Mouse (Mus musculus) MEL (cell line): ENCODE data around the gene Zbtb1. TPM values are rescaled to one million over a fixed set of nuclear protein-coding genes. Genes with fewer than 3 reads are reported as not detected.

ENCODE experiments used
- DNase-seq: peaks from one replicate; pipeline ENCODE4 v3.0.0; 2011; ENCODE audit warnings: low read depth, low spot score
- H3K27ac ChIP-seq: 2 replicates; pipeline ENCODE4 v1.5.1; 2012; ENCODE audit warnings: low read depth, mild to moderate bottlenecking, control low read depth, low read length, moderate library complexity; ENCODE audit not compliant: control insufficient read depth
- H3K27me3 ChIP-seq, 2 experiments: fragments of 150-350 bp in 1 of 2; sonication (generic) in 1 of 2; 2 replicates each; pipeline ENCODE4 v1.6.1; 2012; ENCODE audit warnings: low read length in 2 of 2, mild to moderate bottlenecking in 2 of 2, improper control_type of control experiment in 1 of 2, moderate library complexity in 1 of 2; ENCODE audit not compliant: insufficient read depth in 2 of 2, control insufficient read depth in 1 of 2
- H3K36me3 ChIP-seq, 2 experiments: 2 replicates each; pipeline ENCODE4 v1.6.1; 2012 to 2014; ENCODE audit warnings: low read length in 2 of 2, improper control_type of control experiment in 1 of 2, inconsistent platforms in 1 of 2, mild to moderate bottlenecking in 1 of 2; ENCODE audit not compliant: insufficient read depth in 2 of 2, control insufficient read depth in 1 of 2
- H3K4me1 ChIP-seq, 2 experiments: fragments of 150-350 bp in 1 of 2; sonication (generic) in 1 of 2; 2 replicates each; pipeline ENCODE4 v1.6.1; 2012; ENCODE audit warnings: low read length in 2 of 2, improper control_type of control experiment in 1 of 2, mild to moderate bottlenecking in 1 of 2; ENCODE audit not compliant: insufficient read depth in 2 of 2, control insufficient read depth in 1 of 2
- H3K4me3 ChIP-seq, 2 experiments: fragments of 150-350 bp in 1 of 2; sonication (generic) in 1 of 2; 2 replicates each; pipeline ENCODE4 v1.5.1; 2012; ENCODE audit warnings: low read depth in 2 of 2, low read length in 2 of 2, mild to moderate bottlenecking in 2 of 2, moderate library complexity in 2 of 2, control low read depth in 1 of 2, improper control_type of control experiment in 1 of 2; ENCODE audit not compliant: control insufficient read depth in 1 of 2, insufficient read depth in 1 of 2
- H3K79me2 ChIP-seq: 2 replicates; pipeline ENCODE4 v1.6.1; 2012; ENCODE audit warnings: mild to moderate bottlenecking, low read length, moderate library complexity; ENCODE audit not compliant: control insufficient read depth, poor library complexity, insufficient read depth
- H3K9ac ChIP-seq: 2 replicates; pipeline ENCODE4 v1.6.1; 2012; ENCODE audit warnings: low read depth, mild to moderate bottlenecking, control low read depth, low read length, moderate library complexity; ENCODE audit not compliant: control insufficient read depth, poor library complexity, severe bottlenecking
- H3K9me3 ChIP-seq: fragments of 150-350 bp; sonication (generic); replicated peaks from 2 replicates; pipeline ENCODE4 v1.6.1; 2012; ENCODE audit warnings: mild to moderate bottlenecking, low read length, improper control_type of control experiment, moderate library complexity; ENCODE audit not compliant: insufficient read depth
- CHD1 ChIP-seq: IDR thresholded peaks from 2 replicates; pipeline ENCODE4 v1.6.1; 2012; ENCODE audit warnings: low read depth, mild to moderate bottlenecking, inconsistent platforms, low read length, improper control_type of control experiment
- ETS1 ChIP-seq: IDR thresholded peaks from 2 replicates; pipeline ENCODE4 v1.6.1; 2012; ENCODE audit warnings: low read depth, mild to moderate bottlenecking, inconsistent platforms, low read length, improper control_type of control experiment, moderate library complexity
- GABPA ChIP-seq: IDR thresholded peaks from 2 replicates; pipeline ENCODE4 v1.6.1; 2012; ENCODE audit warnings: low read depth, mild to moderate bottlenecking, inconsistent platforms, low read length, improper control_type of control experiment, moderate library complexity
- GATA1 ChIP-seq: IDR thresholded peaks from 2 replicates; pipeline ENCODE4 v1.6.1; 2011; ENCODE audit warnings: low read depth, low read length, improper control_type of control experiment
- HCFC1 ChIP-seq: IDR thresholded peaks from 2 replicates; pipeline ENCODE4 v1.6.1; 2012; ENCODE audit warnings: low read depth, mild to moderate bottlenecking, inconsistent platforms, low read length, improper control_type of control experiment, moderate library complexity
- JUND ChIP-seq: IDR thresholded peaks from 2 replicates; pipeline ENCODE4 v1.6.1; 2011; ENCODE audit warnings: low read depth, mild to moderate bottlenecking, improper control_type of control experiment, low read length
- MAX ChIP-seq: IDR thresholded peaks from 2 replicates; pipeline ENCODE4 v1.6.1; 2011; ENCODE audit warnings: low read length, improper control_type of control experiment
- MAZ ChIP-seq: IDR thresholded peaks from 2 replicates; pipeline ENCODE4 v1.6.1; 2012; ENCODE audit warnings: low read depth, mild to moderate bottlenecking, inconsistent platforms, low read length, improper control_type of control experiment
- MXI1 ChIP-seq: IDR thresholded peaks from 2 replicates; pipeline ENCODE4 v1.6.1; 2011; ENCODE audit warnings: mild to moderate bottlenecking, low read depth, low read length, improper control_type of control experiment
- MYC ChIP-seq: IDR thresholded peaks from 2 replicates; pipeline ENCODE4 v1.6.1; 2011; ENCODE audit warnings: low read depth, mild to moderate bottlenecking, low read length, improper control_type of control experiment, moderate library complexity
- NELFE ChIP-seq: IDR thresholded peaks from 2 replicates; pipeline ENCODE4 v1.6.1; 2011; ENCODE audit warnings: low read depth, low read length, improper control_type of control experiment
- POLR2AphosphoS5 ChIP-seq: IDR thresholded peaks from 2 replicates; pipeline ENCODE4 v1.6.1; 2012; ENCODE audit warnings: low read depth, borderline replicate concordance, mild to moderate bottlenecking, inconsistent platforms, low read length, moderate library complexity, mixed read lengths
- SIN3A ChIP-seq: IDR thresholded peaks from 2 replicates; pipeline ENCODE4 v1.6.1; 2012; ENCODE audit warnings: low read length, improper control_type of control experiment, inconsistent platforms
- USF2 ChIP-seq, 2 experiments: IDR thresholded peaks; 2 replicates each; pipeline ENCODE4 v1.6.1; 2011 to 2012; ENCODE audit warnings: improper control_type of control experiment in 2 of 2, low read length in 2 of 2, borderline replicate concordance in 1 of 2, inconsistent platforms in 1 of 2, low read depth in 1 of 2, mild to moderate bottlenecking in 1 of 2; ENCODE audit not compliant: insufficient read depth in 1 of 2
- ZC3H11A ChIP-seq: IDR thresholded peaks from 2 replicates; pipeline ENCODE4 v1.6.1; 2012; ENCODE audit warnings: low read depth, mild to moderate bottlenecking, inconsistent platforms, low read length, improper control_type of control experiment
- ZKSCAN1 ChIP-seq: IDR thresholded peaks from 2 replicates; pipeline ENCODE4 v1.6.1; 2012; ENCODE audit warnings: low read depth, mild to moderate bottlenecking, inconsistent platforms, low read length, improper control_type of control experiment, moderate library complexity
- polyA plus RNA-seq, 2 experiments: library from polyadenylated mRNA; stranded (reverse) in 1 of 2; unstranded in 1 of 2; fragments of >175 nt in 1 of 2; fragments of >200 nt in 1 of 2; gene quantifications; 2 replicates each; pipeline versions ENCODE4 v1.2.1 to v1.2.4; 2012; ENCODE audit warnings: low replicate concordance in 2 of 2, low read depth in 1 of 2; ENCODE audit not compliant: insufficient read length in 2 of 2, insufficient read depth in 1 of 2, missing spikeins in 1 of 2
- total RNA-seq: library from RNA; depleted of rRNA; stranded (reverse); fragments of 300-350 nt; gene quantifications from 2 replicates; pipeline ENCODE4 v1.2.3, GENCODE M21; 2012; rRNA removed

Gene Zbtb1
- total and polyA plus RNA-seq, 3 experiments, result 5.1 to 7.0 TPM; not detected in 1

DNA sequence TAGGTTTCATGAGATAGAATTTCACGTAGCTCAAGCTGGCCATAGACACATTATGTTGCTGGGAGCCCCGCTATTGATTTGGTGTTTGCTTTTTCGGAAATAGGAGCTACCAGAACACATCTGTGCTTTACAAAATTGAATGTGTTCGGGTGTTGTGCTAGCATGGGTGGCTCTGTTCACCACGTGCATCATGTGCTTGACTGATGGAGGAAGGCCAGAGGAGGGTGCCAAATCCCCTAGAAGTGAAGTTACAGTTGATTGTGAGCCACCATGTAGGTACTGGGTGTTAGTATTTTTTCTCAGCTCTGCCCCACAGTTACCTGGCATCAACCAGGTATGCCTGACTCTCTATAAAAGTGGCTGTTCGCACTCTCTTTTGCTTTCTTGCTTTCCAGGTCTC is 74.8 kb downstream of the Zbtb1 start:
- H3K27me3 ChIP-seq, result no peaks in the 10 kb centered on the region
- H3K27ac ChIP-seq, result peak overlapping the region; percentile 75
- H3K9me3 ChIP-seq, result no peaks in the 10 kb centered on the region
- peak; percentile 67 for DNase-seq
- peaks cover 14 to 17% of the 10 kb centered on the region in 2 experiments for H3K36me3 ChIP-seq
- H3K79me2 ChIP-seq, result peaks cover 40% of the 10 kb centered on the region
- TF ChIP-seq USF2 (IDR thresholded peaks at IDR 0.05; ENCODE audit: borderline replicate concordance in 1 of 2, insufficient read depth in 1 of 2, low read depth in 1 of 2, low read length in 2 of 2) (no peak), GABPA (no peak), ZKSCAN1 (no peak), MAX (peak; percentile 85), MAZ (no peak), POLR2AphosphoS5 (no peak), ZC3H11A (no peak), HCFC1 (no peak), JUND (peak; percentile 71; the same call in 1 of the 2 replicates), NELFE (no peak), MXI1 (peak; percentile 85), MYC (peak; percentile 77)
- H3K4me1 ChIP-seq, result peaks cover 0 to 10% of the 10 kb centered on the region in 2 experiments; a peak in 3 of 4 replicates
- H3K4me3 ChIP-seq, result peak overlapping the region; percentile 79 to 82
- H3K9ac ChIP-seq, result peak overlapping the region; percentile 70

DNA sequence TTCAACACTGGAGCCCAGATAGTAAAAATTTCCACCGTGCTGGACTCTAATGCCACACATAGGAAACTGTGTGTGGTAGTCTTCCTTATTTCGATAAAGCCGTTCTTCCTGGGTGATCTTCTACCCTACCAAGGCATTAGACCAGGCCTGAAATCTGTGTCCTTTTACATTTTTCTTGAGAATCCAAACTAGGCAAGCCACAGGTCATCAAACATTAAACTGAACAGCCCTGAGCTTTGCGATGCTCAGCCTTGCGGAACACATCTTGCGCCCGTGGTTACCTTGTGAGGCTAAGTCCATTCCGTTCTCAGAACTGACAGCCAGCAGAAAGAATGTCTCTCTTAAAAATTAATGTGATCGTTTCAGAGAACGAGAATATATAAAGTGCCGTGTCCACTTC is 76.1 kb downstream of the Zbtb1 start:
- peaks cover 0 to 10% of the 10 kb centered on the region in 2 experiments; a peak in 3 of 4 replicates for H3K4me1 ChIP-seq
- no peak overlapping the region for H3K4me3 ChIP-seq
- no peak for DNase-seq

More for the DNA sequence above, 76.1 kb downstream of the Zbtb1 start:
- no peak overlapping the region for H3K27ac ChIP-seq
- no peak overlapping the region for H3K9ac ChIP-seq
- H3K9me3 ChIP-seq, result no peaks in the 10 kb centered on the region
- H3K79me2 ChIP-seq, result peaks cover 41% of the 10 kb centered on the region
- TF ChIP-seq SIN3A, result no peak
- TF ChIP-seq CHD1, result no peak
- no peak for TF ChIP-seq ETS1
- TF ChIP-seq GATA1, result no peak
- H3K36me3 ChIP-seq, result peaks cover 14 to 21% of the 10 kb centered on the region in 2 experiments
- H3K27me3 ChIP-seq, result no peaks in the 10 kb centered on the region

Other genes with a start within 250 kb of the Zbtb1 start
- gene Esr2, start 193.0 kb upstream of the Zbtb1 start, total RNA-seq, result not detected in 2 replicates
- gene Esr2, start 193.0 kb upstream of the Zbtb1 start, polyA plus RNA-seq, result under 1 TPM in 1 of 2 experiments, not detected in 1; 0.03 TPM
- 5.0 and 6.7 TPM in 2 replicates for gene Tex21, start 123.5 kb upstream of the Zbtb1 start, total RNA-seq
- 1 to 10 TPM in 1 of 2 experiments, not detected in 1; 4.4 TPM for gene Tex21, start 123.5 kb upstream of the Zbtb1 start, polyA plus RNA-seq
- 217 and 231 TPM in 2 replicates for gene Mthfd1, start 115.0 kb upstream of the Zbtb1 start, total RNA-seq
- 100 to 1,000 TPM in 1 of 2 experiments, not detected in 1; 208 TPM for gene Mthfd1, start 115.0 kb upstream of the Zbtb1 start, polyA plus RNA-seq
- 0.69 and 0.72 TPM in 2 replicates for gene Akap5, start 45.4 kb upstream of the Zbtb1 start, total RNA-seq
- under 1 TPM in 1 of 2 experiments, not detected in 1; 0.65 TPM for gene Akap5, start 45.4 kb upstream of the Zbtb1 start, polyA plus RNA-seq
- 5.1 and 5.5 TPM in 2 replicates for gene Zbtb25, start 664 bp upstream of the Zbtb1 start, total RNA-seq
- gene Zbtb25, start 664 bp upstream of the Zbtb1 start, polyA plus RNA-seq, result 10 to 100 TPM in 1 of 2 experiments, not detected in 1; 12.3 TPM
- 5.3 and 6.6 TPM in 2 replicates for gene Hspa2, start 33.9 kb downstream of the Zbtb1 start, total RNA-seq
- 1 to 10 TPM in 1 of 2 experiments, not detected in 1; 9.3 TPM for gene Hspa2, start 33.9 kb downstream of the Zbtb1 start, polyA plus RNA-seq
- not detected in 2 replicates for gene Ppp1r36, start 47.3 kb downstream of the Zbtb1 start, total RNA-seq
- not detected for gene Ppp1r36, start 47.3 kb downstream of the Zbtb1 start, polyA plus RNA-seq
- gene Plekhg3, start 160.6 kb downstream of the Zbtb1 start, total RNA-seq, result 0.92 and 1.9 TPM in 2 replicates
- 1 to 10 TPM in 1 of 2 experiments, not detected in 1; 7.0 TPM for gene Plekhg3, start 160.6 kb downstream of the Zbtb1 start, polyA plus RNA-seq